Mouse (Mus musculus) forebrain, embryonic 16.5 days (tissue): ENCODE results near the gene Efcab7. TPM values are rescaled to one million over a fixed set of nuclear protein-coding genes. Genes with fewer than 3 reads are reported as not detected.

ENCODE experiments used
- ATAC-seq: fragments of 200-750 bp; cut with Nextera tagmentation; 2 replicates; pipeline ENCODE4 v1.8.0; 2017; ENCODE audit warnings: mild to moderate bottlenecking, moderate library complexity
- H3K27ac ChIP-seq: fragments of 300-500 bp; sonication (generic); 2 replicates; pipeline ENCODE4 v1.5.1; 2014; ENCODE audit warnings: low read length, control low read depth
- H3K27me3 ChIP-seq: fragments of 300-500 bp; sonication (generic); replicated peaks from 2 replicates; pipeline ENCODE4 v1.6.1; 2014; ENCODE audit warnings: low read length; ENCODE audit not compliant: control insufficient read depth, insufficient read depth
- H3K36me3 ChIP-seq: fragments of 300-500 bp; sonication (generic); 2 replicates; pipeline ENCODE4 v1.6.1; 2014; ENCODE audit not compliant: control insufficient read depth, insufficient read depth
- H3K4me1 ChIP-seq: fragments of 300-500 bp; sonication (generic); replicated peaks from 2 replicates; pipeline ENCODE4 v1.6.1; 2014; ENCODE audit warnings: low read length; ENCODE audit not compliant: control insufficient read depth, insufficient read depth
- H3K4me2 ChIP-seq: fragments of 300-500 bp; sonication (generic); 2 replicates; pipeline ENCODE4 v1.6.1; 2014; ENCODE audit warnings: mild to moderate bottlenecking, low read length, control low read depth
- H3K4me3 ChIP-seq: fragments of 300-500 bp; sonication (generic); replicated peaks from 2 replicates; pipeline ENCODE4 v1.5.1; 2014; ENCODE audit warnings: mild to moderate bottlenecking, low read length, control low read depth
- H3K9ac ChIP-seq: fragments of 300-500 bp; sonication (generic); replicated peaks from 2 replicates; pipeline ENCODE4 v1.6.1; 2014; ENCODE audit warnings: low read depth, low read length, control low read depth
- H3K9me3 ChIP-seq: fragments of 300-500 bp; sonication (generic); 2 replicates; pipeline ENCODE4 v1.6.1; 2016; ENCODE audit warnings: low read length; ENCODE audit not compliant: control insufficient read depth
- WGBS: fragments of 180-500 bp; shearing (Covaris S2); extraction: QIAGEN DNeasy Blood & Tissue Kit; methylation state at CpG from one replicate; pipeline ENCODE4 v1.1.7; 2014; 5-methylcytosine and 5-hydroxymethylcytosine counted together
- polyA plus RNA-seq: library from polyadenylated mRNA; unstranded; fragments of >200 nt; fragmentation: Nextera tagmentation; extraction: Ambion mirVana; gene quantifications from 2 replicates; pipeline ENCODE4 v1.2.1, GENCODE M21; 2015

Gene Efcab7
- polyA plus RNA-seq, 1 experiment from 2014 or later = 19.2 TPM

- Histone ChIP-seq H3K4me3 (no peak overlapping the region), H3K27ac (no peak overlapping the region), H3K36me3 (no peaks in the 10 kb centered on the region), H3K9ac (no peak overlapping the region), H3K27me3 (no peaks in the 10 kb centered on the region), H3K4me2 (no peak overlapping the region), H3K9me3 (no peaks in the 10 kb centered on the region), H3K4me1 (no peaks in the 10 kb centered on the region)
- ATAC-seq = no peak
- WGBS = 47% methylated on average over 16 of the region's 16 CpGs
These were observed 110.9 kb downstream of the Efcab7 start for GRCm38 (mm10) chr4:99939711-99940505.

- no peaks in the 10 kb centered on the region for H3K4me1 ChIP-seq
- 88% methylated on average over 10 of the region's 10 CpGs for WGBS
These were observed 112.8 kb downstream of the Efcab7 start for GRCm38 (mm10) chr4:99941655-99942414.

GRCm38 (mm10) chr4:99944606-99945005 lies 115.6 kb downstream of the Efcab7 start:
- WGBS = 80% methylated on average over 2 of the region's 2 CpGs

More at GRCm38 (mm10) chr4:99941655-99942414, 112.8 kb downstream of the Efcab7 start:
- Histone ChIP-seq H3K27ac (no peak overlapping the region), H3K4me3 (no peak overlapping the region), H3K27me3 (no peaks in the 10 kb centered on the region), H3K9ac (no peak overlapping the region), H3K36me3 (no peaks in the 10 kb centered on the region), H3K4me2 (no peak overlapping the region), H3K9me3 (no peaks in the 10 kb centered on the region)
- no peak for ATAC-seq

GRCm38 (mm10) chr4:99945011-99945410 lies 116.0 kb downstream of the Efcab7 start:
- no peaks in the 10 kb centered on the region for H3K27me3 ChIP-seq
- no peak overlapping the region for H3K4me2 ChIP-seq
- H3K4me1 ChIP-seq = no peaks in the 10 kb centered on the region
- H3K27ac ChIP-seq = no peak overlapping the region
- H3K36me3 ChIP-seq = no peaks in the 10 kb centered on the region
- ATAC-seq = no peak
- no peak overlapping the region for H3K9ac ChIP-seq
- no peak overlapping the region for H3K4me3 ChIP-seq
- 86% methylated on average over 7 of the region's 7 CpGs for WGBS
- no peaks in the 10 kb centered on the region for H3K9me3 ChIP-seq

More at GRCm38 (mm10) chr4:99944606-99945005, 115.6 kb downstream of the Efcab7 start:
- Histone ChIP-seq H3K9ac (no peak overlapping the region), H3K27ac (no peak overlapping the region), H3K36me3 (no peaks in the 10 kb centered on the region), H3K4me3 (no peak overlapping the region), H3K4me1 (no peaks in the 10 kb centered on the region), H3K4me2 (no peak overlapping the region), H3K9me3 (no peaks in the 10 kb centered on the region), H3K27me3 (no peaks in the 10 kb centered on the region)
- no peak for ATAC-seq

GRCm38 (mm10) chr4:99946516-99946915 lies 117.5 kb downstream of the Efcab7 start:
- no peak overlapping the region for H3K4me2 ChIP-seq
- no peaks in the 10 kb centered on the region for H3K27me3 ChIP-seq
- no peak overlapping the region for H3K9ac ChIP-seq
- H3K36me3 ChIP-seq = no peaks in the 10 kb centered on the region
- ATAC-seq = no peak
- no peak overlapping the region for H3K4me3 ChIP-seq
- H3K9me3 ChIP-seq = no peaks in the 10 kb centered on the region
- WGBS = 88% methylated on average over 2 of the region's 2 CpGs
- no peak overlapping the region for H3K27ac ChIP-seq
- no peaks in the 10 kb centered on the region for H3K4me1 ChIP-seq

- Histone ChIP-seq H3K4me3 (no peak overlapping the region), H3K9me3 (no peaks in the 10 kb centered on the region), H3K36me3 (no peaks in the 10 kb centered on the region), H3K4me1 (no peaks in the 10 kb centered on the region), H3K27me3 (no peaks in the 10 kb centered on the region), H3K4me2 (no peak overlapping the region), H3K27ac (no peak overlapping the region), H3K9ac (no peak overlapping the region)
- 94% methylated on average over 1 of the region's 1 CpGs for WGBS
- ATAC-seq = peak; percentile 73
These were observed 118.2 kb downstream of the Efcab7 start for GRCm38 (mm10) chr4:99947192-99947591.

GRCm38 (mm10) chr4:99947896-99948295 lies 118.9 kb downstream of the Efcab7 start:
- H3K4me2 ChIP-seq = no peak overlapping the region
- WGBS = 95% methylated on average over 1 of the region's 1 CpGs

GRCm38 (mm10) chr4:99953904-99954303 lies 124.9 kb downstream of the Efcab7 start:
- H3K9me3 ChIP-seq = no peaks in the 10 kb centered on the region
- no peaks in the 10 kb centered on the region for H3K27me3 ChIP-seq
- ATAC-seq = no peak
- H3K27ac ChIP-seq = no peak overlapping the region
- no peak overlapping the region for H3K9ac ChIP-seq
- H3K36me3 ChIP-seq = no peaks in the 10 kb centered on the region
- H3K4me3 ChIP-seq = no peak overlapping the region
- H3K4me2 ChIP-seq = no peak overlapping the region
- no peaks in the 10 kb centered on the region for H3K4me1 ChIP-seq
- 100% methylated on average over 2 of the region's 2 CpGs for WGBS

More at GRCm38 (mm10) chr4:99947896-99948295, 118.9 kb downstream of the Efcab7 start:
- no peaks in the 10 kb centered on the region for H3K36me3 ChIP-seq
- no peak overlapping the region for H3K9ac ChIP-seq
- no peaks in the 10 kb centered on the region for H3K9me3 ChIP-seq
- H3K4me1 ChIP-seq = no peaks in the 10 kb centered on the region
- no peaks in the 10 kb centered on the region for H3K27me3 ChIP-seq
- no peak overlapping the region for H3K4me3 ChIP-seq
- ATAC-seq = no peak
- H3K27ac ChIP-seq = no peak overlapping the region

GRCm38 (mm10) chr4:99955396-99955795 lies 126.4 kb downstream of the Efcab7 start:
- Histone ChIP-seq H3K27ac (no peak overlapping the region), H3K4me2 (no peak overlapping the region), H3K36me3 (no peaks in the 10 kb centered on the region), H3K4me1 (no peaks in the 10 kb centered on the region), H3K4me3 (no peak overlapping the region), H3K9ac (no peak overlapping the region), H3K9me3 (no peaks in the 10 kb centered on the region), H3K27me3 (no peaks in the 10 kb centered on the region)
- 74% methylated on average over 10 of the region's 10 CpGs for WGBS
- ATAC-seq = no peak
